Mouse (Mus musculus): Measurements from ENCODE around the gene Pla2g4f. TPM values are rescaled to one million over a fixed set of nuclear protein-coding genes. Genes with fewer than 3 reads are reported as not detected.

Gene Pla2g4f
- 1 to 10 TPM in 2 of 3 experiments, under 1 TPM in 1; 0.80 to 2.8 (median 1.7) TPM for polyA plus RNA-seq (2017; shearing (Covaris generic))

DNA sequence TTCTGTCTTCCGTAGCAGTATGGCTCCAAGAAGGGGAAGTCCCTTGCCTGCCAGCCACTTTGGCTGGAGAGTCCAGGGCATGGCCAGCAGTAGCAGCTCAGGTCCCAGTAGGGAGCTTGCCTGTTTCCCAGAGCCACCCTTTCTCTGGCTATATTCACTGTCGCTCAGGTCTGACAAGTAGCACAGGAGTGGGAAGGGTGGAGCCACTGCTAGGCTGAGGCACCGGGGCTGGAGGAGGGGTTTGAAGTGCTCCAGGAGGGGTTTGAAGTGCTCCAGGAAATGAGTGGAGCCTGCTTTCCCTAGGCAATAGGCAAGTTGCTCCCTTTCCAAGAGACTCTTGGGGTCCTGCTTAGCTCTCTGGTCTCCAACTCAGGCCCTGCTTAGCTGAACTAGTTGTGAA lies at the start of gene Pla2g4f:
Gene Pla2g4f (minus strand): TSS at position 190 of the 400 bp plus-strand sequence.
- ATAC-seq, result no peak

DNA sequence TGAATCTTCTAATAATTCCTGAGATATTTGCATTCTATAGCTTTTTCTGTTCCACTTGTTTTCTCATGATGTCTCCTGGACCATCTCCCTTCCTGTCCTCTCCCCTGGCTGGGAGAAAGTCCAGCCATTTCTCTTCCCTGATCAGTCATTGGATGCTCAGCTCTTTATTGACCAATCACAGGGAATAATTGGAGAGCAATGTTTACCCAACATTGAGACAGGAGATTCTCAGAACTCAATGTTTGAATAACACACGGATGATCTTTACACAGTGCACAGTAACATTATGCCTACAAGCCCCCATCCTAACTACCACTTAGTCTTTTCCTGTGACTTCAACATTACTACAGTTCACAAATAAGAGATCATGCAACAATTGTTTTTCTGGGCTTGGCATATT lies 46.5 kb upstream of the Pla2g4f start:
- ATAC-seq, result no peak

DNA sequence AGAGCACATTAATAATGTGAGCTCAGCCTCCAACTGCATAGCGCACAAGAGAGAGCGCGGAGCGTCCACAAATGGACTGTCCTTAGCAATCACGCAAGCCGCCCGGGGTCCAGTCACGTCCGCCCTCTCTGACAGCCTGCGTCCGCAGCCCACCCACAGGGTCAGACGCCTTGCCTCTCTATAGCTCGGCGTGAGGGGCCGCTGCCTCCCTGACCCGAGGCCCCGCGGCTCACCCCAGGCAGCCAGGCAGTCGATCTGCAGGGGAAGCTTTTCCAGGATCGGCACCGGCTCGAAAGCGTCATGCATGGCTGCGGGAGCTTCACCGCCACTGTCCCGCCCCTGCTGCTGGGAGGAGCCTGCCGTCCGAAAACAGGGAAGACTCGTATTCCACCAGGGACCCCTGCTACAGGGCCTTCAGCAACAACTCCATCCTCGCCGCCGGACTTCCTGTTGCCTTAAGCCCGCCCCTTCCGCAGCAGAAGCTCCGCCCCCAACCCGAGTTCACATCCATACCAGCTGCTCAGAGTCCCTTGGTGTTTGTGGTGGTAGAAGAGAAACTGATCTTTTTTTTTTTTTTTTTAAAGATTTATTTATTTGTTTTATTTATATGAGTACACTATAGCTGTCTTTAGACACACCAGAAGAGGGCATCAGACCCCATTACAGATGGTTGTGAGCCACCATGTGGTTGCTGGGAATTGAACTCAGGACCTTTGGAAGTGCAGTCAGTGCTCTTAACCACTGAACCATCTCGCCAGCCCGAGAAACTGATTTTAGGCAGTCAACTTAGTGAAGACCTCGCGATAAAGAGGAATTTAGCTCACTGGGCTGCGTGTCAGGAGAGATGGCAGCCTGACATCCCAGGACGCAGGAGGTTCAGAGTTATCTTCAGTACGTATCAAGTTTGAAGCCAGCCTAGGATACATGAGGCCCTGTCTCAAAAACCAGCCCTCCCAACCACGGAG lies 39.0 kb upstream of the Pla2g4f start, which contains the start of gene Vps39:
Gene Vps39 (minus strand): TSS at position 456 of the 965 bp plus-strand sequence.
- ATAC-seq, result peak; percentile 97

DNA sequence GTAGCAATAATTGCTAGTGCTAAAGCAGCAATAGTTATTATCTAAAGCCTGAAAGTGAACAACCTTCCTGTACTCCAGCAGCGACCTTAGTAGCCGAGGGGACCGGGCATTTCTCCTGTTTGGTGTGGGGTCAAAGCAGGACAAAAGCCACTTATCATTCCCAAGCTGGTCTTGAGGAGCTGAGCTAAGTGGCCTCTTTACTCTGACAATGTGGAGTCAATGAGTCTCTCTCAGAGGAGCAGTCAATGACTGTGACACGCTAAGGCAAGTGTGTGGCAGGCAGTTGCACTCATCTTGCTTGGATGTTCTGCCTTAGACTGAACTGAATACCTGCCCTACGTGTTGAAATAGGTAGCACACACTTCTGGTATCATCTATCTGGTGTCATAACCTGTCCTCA lies 37.4 kb upstream of the Pla2g4f start:
- no peak for ATAC-seq

DNA sequence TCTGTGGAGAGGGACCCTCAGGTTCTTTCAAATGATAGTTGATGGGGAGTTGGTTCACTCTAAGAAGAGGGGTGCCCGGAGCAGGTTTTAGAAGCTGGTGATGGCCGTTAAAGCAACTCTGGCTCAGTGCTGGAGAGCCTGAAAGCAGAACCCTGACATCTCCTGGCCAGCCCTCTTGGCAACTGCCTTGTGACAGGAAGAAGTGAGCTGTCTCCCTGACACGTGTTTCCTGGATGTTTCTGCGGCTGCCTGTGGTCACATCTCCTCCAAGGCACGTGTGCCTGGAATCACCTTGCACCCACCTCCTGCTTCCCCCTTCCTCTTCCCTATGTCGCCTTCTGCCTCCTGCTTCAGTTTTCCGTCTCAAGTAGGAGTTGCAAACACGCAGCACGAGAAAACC lies 34.2 kb upstream of the Pla2g4f start:
- peak; percentile 21 for ATAC-seq

DNA sequence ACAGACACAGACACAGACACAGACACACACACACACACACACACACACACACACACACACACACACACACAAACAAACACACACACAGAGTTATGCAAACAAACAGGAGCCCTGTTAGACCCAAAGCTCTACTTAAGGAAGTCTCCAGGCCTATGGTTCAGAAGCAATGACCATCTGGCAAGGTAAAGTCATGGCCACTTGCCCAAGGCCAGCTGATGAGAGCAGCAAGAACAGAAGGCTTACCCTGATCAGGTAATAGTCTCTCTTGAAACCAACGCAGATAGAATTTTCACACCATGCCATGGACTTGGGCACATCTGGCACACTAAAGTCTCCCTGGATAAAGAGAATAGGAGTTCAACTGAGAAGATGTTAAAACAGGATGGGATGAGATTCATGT lies 27.8 kb upstream of the Pla2g4f start:
- no peak for ATAC-seq

DNA sequence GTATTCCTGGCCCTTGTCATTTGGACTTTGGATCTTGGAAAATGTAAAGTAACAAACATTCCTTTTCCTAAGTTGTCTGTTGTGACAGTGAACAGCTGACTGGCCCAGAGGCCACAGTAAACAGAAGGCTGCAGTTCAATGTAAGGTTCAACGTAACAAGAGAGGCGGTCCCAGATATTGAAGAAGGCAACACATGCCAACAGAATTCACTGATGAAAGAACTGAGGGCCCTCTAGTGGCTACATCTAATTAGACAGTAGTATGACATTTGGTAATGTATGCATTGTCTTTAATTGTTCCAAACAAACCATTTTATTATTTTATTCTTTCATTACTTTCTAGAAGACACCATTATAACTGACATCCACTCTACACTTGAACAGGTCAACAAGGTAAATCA lies 23.9 kb upstream of the Pla2g4f start:
- ATAC-seq, result no peak

DNA sequence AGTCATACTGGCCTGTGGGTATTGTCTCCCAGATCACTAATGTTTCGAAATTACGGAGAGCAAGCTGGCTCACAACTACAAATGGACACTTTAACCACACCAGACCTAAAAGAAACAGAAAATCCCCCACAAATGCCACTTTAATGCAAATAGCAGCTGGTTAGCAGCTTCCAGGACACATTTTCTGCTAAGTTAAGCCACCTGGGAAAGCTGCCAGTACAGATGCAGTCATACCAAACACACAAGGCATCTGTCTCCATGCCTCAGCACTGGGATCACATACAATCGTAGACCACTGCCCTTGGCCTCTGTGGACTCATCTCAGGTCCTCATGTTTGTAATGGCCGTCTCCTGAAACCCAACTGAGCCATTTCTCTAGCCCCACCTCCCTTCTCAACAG lies 17.6 kb upstream of the Pla2g4f start:
- ATAC-seq, result no peak

DNA sequence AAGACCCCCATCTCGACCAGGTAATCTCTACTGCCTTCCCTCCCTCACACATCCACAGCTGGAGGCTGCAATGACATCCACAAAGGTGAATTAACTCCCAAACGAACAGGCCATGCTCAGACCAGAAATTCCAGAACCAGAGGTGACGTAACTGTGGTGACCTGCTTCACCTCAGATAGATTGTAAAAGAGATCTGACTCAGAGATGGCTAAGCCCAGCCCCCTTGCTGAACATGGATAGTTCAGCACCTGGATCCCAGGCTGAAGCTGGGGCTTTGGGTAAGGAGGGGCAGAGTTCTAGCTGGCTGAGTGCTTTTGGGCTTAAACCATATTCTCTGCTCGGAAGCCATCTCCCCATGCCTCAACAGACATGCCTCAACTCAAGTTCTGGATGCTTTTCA lies 1.1 kb upstream of the Pla2g4f start:
- ATAC-seq, result no peak

DNA sequence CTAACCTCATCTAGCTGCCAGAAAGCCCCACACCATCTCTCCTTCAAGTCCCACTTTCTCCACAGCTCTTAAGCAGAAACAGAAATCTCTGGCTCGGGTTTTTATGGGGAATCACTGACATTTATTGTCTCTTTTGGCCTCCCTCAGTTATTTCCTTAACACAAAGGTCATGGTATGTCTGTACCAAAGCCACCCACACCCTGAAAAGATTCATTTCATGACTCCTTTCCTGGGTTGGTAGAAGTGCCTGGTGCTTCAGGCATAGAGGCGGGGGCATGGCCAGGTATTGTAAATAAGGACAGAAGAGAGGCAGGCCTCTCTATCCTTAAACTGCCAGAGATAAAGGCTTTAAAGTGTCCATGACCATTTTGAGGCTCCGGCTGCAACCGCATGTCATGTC lies 522 bp upstream of the Pla2g4f start:
- no peak for ATAC-seq

DNA sequence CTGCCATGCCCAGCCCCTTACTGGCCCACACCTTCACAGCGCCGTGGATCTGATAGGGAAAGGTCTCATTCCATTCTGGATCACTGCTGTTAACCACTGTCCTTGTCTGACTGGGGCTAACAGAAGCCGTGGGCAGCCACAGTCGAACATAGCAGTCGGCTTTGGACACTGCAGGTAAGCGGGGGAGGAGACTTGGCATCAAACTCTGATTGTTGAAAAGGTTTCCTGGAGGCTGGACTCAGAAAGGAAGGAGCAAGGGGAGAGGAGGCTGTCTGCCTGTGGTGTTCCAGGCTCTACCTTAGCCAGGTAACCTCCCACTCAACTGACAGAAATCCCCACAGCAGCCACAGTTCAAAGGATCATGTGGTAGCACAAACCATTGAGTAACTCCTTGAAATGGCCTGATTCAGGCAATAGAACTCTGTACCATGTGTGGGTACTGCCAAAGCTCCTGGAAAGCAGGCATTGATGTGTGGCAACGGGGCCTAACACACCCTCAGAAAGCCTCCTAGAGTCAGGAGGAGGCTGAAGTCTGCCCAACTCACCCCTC lies 1.6 kb downstream of the Pla2g4f start:
- no peak for ATAC-seq

DNA sequence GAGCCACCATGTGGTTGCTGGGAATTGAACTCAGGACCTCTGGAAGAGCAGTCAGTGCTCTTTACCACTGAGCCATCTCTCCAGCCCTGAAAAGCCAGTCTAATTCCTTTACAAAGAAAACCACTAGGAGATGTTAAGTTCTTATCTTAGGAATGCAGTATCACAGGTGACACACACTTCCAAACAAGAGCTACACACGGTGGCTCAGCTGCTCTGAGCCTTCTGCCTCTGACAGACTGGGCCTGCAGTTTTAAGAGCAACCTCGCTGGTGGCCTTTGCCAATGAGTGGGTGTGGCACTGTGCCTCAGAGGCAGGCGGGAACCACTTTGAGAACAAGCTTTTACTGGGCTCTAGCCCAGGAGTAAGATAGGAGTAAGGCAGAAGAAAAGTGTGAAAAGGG lies 9.9 kb downstream of the Pla2g4f start:
- no peak for ATAC-seq

DNA sequence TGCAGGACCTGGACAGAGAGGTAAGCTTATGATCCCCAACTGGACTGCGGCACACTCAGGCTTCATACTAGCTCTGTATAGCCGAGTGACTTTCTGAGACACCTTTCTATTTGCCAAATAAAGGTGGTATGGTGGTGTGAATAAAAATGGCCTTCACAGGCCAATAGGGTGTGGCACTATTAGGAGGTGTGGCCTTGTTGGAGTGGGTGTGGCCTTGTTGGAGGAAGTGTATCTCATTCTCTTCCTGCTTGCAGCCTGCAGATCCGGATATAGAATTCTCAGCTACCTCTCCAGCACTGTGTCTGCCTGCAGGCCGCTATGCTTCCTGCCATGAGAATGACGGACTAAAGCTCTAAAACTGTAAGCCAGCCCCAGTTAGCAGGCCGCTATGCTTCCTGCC lies 12.9 kb downstream of the Pla2g4f start:
- no peak for ATAC-seq

DNA sequence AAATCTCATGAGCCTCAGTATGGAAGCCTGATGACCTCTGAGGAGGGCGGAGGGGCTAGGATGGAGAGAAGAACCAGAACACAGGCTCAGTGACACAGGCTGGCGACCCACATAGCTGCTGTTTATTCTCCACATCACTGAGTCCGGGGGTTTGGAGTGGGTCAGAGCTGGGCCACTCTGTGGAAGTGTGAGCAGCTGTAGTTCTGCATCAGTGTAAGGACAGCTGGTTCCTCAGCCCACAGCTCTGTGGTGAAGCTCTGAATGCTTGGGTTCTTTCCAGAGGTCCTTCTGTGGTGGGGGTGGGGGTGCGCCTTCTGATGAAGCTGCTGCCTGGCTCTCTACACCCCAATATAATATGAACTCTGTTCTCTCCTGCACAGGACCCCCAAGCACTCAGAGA lies 14.1 kb downstream of the Pla2g4f start:
- ATAC-seq, result no peak

DNA sequence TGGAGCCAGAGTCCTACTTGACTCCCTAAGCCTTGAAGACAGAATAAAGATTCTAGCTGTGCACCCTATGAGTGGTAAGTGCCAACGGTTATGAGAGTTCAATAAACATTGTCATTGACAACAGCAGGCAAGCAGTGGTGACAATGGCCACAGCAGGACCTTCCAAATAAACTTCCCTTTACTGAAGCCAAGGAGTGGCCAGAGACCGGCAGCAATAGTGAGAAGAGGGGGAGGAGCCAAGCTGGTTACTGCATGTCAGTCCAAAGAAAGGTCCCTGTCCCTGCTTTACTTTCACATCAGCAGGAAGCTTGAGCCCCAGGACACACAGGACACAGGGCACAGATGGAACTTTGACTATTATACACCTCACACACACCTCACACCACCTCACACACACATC lies 17.8 kb downstream of the Pla2g4f start:
- no peak for ATAC-seq

DNA sequence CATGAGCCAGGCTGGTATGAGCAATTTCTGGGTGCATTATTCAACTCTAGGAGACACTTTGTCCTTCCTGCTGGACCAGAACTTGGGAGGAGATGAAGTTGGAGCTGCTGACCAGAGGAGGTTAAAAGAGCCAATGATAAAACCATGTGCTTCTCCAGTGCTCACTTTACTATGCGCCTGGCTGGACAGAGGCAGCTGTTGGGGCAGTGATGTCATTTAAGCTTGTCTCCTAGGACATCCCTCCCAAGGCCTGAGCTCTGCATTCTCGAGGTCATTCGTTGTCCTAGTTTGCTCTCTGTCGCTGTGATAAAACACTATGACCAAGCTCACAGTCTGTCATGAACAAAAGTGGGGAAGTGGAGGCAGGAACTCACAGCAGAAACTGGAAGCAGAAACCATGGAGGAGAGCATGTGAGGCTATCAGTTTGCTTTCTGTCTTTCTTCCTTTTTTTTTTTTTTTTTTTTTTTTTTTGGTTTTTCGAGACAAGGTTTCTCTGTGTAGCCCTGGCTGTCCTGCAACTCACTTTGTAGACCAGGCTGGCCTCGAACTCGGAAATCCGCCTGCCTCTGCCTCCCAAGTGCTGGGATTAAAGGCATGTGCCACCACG lies 22.4 kb downstream of the Pla2g4f start:
- no peak for ATAC-seq

DNA sequence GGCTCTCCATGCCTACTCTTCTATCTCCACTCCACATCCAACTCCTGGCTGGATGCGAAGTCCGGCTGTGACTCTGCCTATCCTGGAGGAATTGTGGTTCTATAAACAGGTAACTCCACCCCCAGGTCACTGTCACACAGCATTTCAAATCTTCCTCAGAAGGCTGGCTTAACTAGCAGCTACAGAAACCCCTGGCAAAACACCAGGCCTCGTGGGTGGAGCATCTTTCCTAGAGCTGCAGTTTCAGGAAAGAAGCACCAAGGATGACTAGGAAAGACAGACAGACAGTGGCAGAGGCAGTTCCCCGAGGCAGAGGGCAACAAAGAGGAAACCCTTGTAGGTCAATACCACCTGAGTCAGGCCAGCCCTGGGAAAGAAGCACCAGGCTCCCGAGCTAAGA lies 25.0 kb downstream of the Pla2g4f start, which contains the start of gene Pla2g4d:
Gene Pla2g4d (minus strand): TSS at position 203 of the 400 bp plus-strand sequence.
- no peak for ATAC-seq

DNA sequence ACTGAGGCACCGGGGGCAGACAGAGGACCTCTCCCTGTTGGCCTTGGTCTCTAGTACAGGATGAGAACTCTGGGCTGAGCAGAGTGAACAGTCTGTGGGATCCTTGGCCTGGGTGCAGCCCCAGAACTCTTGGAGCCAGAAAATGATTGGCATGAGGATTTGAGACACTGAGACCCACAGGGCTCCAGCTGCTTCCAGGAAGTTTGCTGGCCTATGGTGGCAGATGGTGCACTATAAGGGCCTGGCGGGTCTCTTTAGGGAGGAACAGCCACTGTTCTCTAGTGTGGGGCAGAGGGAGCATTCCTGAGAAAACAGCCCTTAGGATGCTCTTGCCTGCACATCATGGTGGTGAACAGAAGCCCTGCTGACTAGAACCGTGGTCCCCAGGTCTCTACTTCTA lies 25.6 kb downstream of the Pla2g4f start:
- ATAC-seq, result no peak

DNA sequence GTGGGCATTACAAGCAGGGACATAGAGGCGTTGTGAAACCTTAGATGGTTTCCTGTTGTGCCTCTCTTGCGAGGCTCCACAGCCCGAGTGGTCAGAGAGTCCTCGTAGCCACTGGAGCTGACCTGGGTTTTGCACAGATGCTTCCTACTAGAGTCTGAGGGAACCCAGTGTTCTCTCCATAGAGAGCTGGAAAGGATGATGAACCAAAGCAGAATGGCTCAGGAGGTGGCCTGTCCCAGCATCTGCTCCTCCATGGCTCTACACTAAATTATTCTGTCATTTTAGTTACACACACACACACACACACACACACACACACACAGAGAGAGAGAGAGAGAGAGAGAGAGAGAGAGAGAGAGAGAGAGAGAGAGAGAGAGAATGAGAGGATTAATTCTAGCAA lies 28.3 kb downstream of the Pla2g4f start:
- ATAC-seq, result no peak

DNA sequence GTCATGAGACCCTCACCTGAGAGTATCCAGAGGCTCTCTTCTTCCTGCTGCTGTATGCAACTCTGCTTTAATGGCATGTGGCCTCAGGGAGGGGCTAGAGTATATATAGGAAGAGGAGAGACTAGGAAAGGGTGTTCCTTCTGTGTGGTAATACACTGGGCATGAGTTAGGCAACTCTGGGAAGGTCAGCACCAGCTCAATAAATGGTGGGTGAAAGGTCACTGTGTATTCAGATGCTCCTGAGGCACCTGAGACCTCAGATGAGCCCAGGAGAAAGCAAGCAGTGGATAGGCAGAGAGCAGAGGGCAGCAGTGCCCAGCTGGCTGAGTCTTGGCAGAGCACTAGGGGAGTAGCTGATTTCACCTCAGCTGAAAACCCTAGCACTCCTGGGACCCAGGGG lies 29.3 kb downstream of the Pla2g4f start:
- no peak for ATAC-seq

DNA sequence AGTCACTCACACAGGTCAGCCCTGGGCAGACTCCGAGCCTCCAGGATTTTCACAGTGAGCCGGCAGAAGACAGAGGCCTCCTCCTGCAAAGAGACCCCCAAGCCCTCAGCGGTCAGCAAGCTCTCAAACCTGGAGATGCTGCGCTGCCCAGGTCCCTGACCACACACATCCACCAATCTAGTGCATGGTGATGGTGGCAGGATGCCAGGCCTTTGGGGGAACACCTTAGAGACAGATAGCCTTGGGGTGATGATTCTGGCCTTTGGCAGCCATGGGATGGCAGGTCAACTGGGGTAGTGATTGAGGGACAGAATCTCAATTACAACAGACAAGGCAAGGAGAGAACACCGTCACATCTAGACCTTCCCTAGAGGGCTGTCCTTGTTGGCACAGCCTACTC lies 29.9 kb downstream of the Pla2g4f start:
- no peak for ATAC-seq

DNA sequence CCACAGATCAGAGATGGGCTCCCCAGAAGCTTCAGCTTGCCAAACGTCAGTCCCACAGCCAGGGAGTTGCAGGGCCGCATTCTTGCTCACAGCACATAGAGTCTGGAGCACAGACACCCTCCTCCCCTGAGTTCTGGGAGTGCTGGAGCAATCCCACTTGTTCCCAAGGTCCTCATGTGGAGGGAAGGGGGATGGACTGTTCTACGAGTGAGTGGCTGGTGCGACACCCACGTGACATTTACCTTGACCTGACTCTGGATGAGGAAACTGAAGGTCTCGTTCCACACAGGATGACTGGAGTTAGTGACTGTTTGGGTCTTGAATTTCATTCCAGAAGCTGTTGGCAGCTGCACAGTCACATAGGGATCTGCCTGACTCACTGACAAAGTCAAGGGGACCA lies 30.4 kb downstream of the Pla2g4f start:
- no peak for ATAC-seq

DNA sequence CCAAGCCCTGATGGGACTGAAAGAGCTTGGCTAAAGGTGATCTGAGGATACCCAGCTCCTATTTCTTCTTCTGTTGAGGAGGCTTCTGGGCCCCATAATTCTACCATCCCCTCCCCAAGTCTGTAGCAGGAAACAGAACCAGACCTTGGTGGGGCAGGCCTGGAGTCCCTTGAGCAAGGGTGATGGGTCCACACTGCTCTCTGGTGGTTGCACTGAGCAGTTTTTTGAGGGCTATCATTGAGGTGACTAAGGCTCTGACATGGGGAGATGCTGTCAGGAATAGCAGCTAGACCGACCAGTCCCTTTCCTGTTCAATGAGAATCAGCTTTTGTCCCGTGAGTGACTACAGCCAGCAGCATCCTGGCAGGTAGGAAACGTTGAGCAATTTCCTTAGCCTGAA lies 32.7 kb downstream of the Pla2g4f start:
- ATAC-seq, result no peak

DNA sequence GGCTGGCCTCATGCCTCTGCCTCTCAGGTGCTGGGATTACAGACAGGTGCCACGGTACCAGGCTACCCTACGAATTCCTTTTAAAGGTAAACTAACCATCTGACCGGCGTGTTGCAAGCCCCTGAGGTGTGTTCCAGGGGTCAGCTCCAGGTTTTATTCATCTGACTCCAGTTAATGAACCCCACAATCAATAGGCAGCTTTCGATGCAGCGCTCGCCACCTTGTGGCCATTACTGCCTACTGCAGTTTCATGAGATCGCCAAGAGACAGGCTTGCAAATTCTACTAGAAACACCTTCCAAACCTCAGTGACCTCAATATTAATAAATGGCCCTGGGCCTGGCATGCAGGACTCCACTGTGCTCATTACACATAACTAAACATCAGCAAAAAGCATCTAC lies 34.0 kb downstream of the Pla2g4f start:
- ATAC-seq, result no peak

Data from inflammation-experienced regulatory T-cells, adult 6 months (primary cell).